In genomic region chr4:126261675-126262074, GRCm38 (mm10) we compare ENCODE assay signal across 10 mouse cellular contexts. TPM values are rescaled to one million over a fixed set of nuclear protein-coding genes. Genes with fewer than 3 reads are reported as not detected.
DNase-seq lines count a peak whose midpoint lies in the region; ATAC-seq and TF ChIP-seq lines count a peak whose summit lies in the region.
"Had no signal": no experiment of that assay in that cellular context is flagged by ENCODE, and none has a peak within 500 bp of the region (broad histone marks: within the 10 kb centered on the region; RNA-seq: fewer than 3 reads in every experiment).

No protein-coding gene starts in this region.

- no peaks in the 10 kb centered on the region for H3K27me3 ChIP-seq in kidney, postnatal 0 days (ENCODE audit: insufficient read depth, low read length)
- H3K27me3 ChIP-seq in embryonic facial prominence, embryonic 14.5 days (replicated peaks; ENCODE audit: control insufficient read depth, insufficient read depth, low read length), result no peaks in the 10 kb centered on the region
- H3K27me3 ChIP-seq in liver, embryonic 14.5 days (ENCODE audit: control insufficient read depth, insufficient read depth, low read length), result peaks cover 26% of the 10 kb centered on the region
- H3K27me3 ChIP-seq: neural tube, embryonic 12.5 days had no signal

- no peaks in the 10 kb centered on the region for H3K36me3 ChIP-seq in kidney, postnatal 0 days (ENCODE audit: insufficient read depth, low read length)
- no peaks in the 10 kb centered on the region; the same call in 1 of the 2 replicates for H3K36me3 ChIP-seq in embryonic facial prominence, embryonic 14.5 days (ENCODE audit: control insufficient read depth, insufficient read depth, low read length)
- no peaks in the 10 kb centered on the region for H3K36me3 ChIP-seq in liver, embryonic 14.5 days (replicated peaks; ENCODE audit: control insufficient read depth, insufficient read depth, low read depth)
- H3K36me3 ChIP-seq: neural tube, embryonic 12.5 days had no signal

- H3K4me2 ChIP-seq in kidney, postnatal 0 days (ENCODE audit: low read length), result no peak overlapping the region
- H3K4me2 ChIP-seq in embryonic facial prominence, embryonic 14.5 days (ENCODE audit: low read depth, low read length), result peak overlapping the region; percentile 32
- peak overlapping the region; percentile 88 for H3K4me2 ChIP-seq in liver, embryonic 14.5 days (ENCODE audit: low read depth)

- TF ChIP-seq CTCF in kidney, postnatal 0 days (IDR thresholded peaks at IDR 0.05; ENCODE audit: low read depth), result no peak
- TF ChIP-seq CTCF in liver, embryonic 14.5 days (IDR thresholded peaks at IDR 0.05; ENCODE audit: low read depth), result no peak

- WGBS in kidney, postnatal 0 days, result 42% methylated on average over 7 of the region's 7 CpGs
- 46% methylated on average over 7 of the region's 7 CpGs for WGBS in embryonic facial prominence, embryonic 14.5 days
- WGBS in liver, embryonic 14.5 days (ENCODE audit: insufficient replicate concordance), result 42% methylated on average over 7 of the region's 7 CpGs

- peak; percentile 56 for DNase-seq in cerebellum, adult 11-12 months
- no peak for DNase-seq in cerebellum, adult 8-10 months
- DNase-seq in kidney, postnatal 0 days (ENCODE audit: low spot score), result no peak
- no peak for DNase-seq in kidney, postnatal 4 days
- no peak for DNase-seq in embryonic facial prominence, embryonic 14.5 days (ENCODE audit: low spot score)
- DNase-seq in liver, embryonic 14.5 days (ENCODE audit: low read depth in 3 of 3, low spot score in 3 of 3), result no peak
- no peak for DNase-seq in left cerebral cortex, postnatal 25 days (ENCODE audit: low spot score in 2 of 2)
- no peak for DNase-seq in yolk sac, embryonic 10.5 days (ENCODE audit: low spot score)

- intact Hi-C loops in left cerebral cortex, postnatal 25 days (cut with DNase I), result loop anchor here (1.0 to 2.0 kb wide), 2 partner anchors 34 to 81 kb away; no protein-coding TSS in a partner anchor

- H3K4me3 ChIP-seq in kidney, postnatal 0 days (replicated peaks; ENCODE audit: low read depth, low read length), result no peak overlapping the region
- H3K4me3 ChIP-seq in embryonic facial prominence, embryonic 14.5 days (ENCODE audit: low read depth, low read length), result no peak overlapping the region
- H3K4me3 ChIP-seq in liver, embryonic 14.5 days (ENCODE audit: insufficient read depth in 1 of 2, low read depth in 2 of 2, low read length in 2 of 2), result peak overlapping the region; percentile 81 to 85

- no peak for ATAC-seq in kidney, postnatal 0 days (replicated peaks; ENCODE audit: low FRiP score, low read depth)
- ATAC-seq in embryonic facial prominence, embryonic 14.5 days (ENCODE audit: low read depth), result no peak
- no peak for ATAC-seq in liver, embryonic 14.5 days (ENCODE audit: insufficient read depth)

- peaks cover 36% of the 10 kb centered on the region for H3K4me1 ChIP-seq in kidney, postnatal 0 days (replicated peaks; ENCODE audit: insufficient read depth, low read length)
- peaks cover 39% of the 10 kb centered on the region for H3K4me1 ChIP-seq in embryonic facial prominence, embryonic 14.5 days (ENCODE audit: control insufficient read depth, insufficient read depth, low read length)
- H3K4me1 ChIP-seq in liver, embryonic 14.5 days (replicated peaks; ENCODE audit: control insufficient read depth in 2 of 2, insufficient read depth in 2 of 2, low read length in 1 of 2), result peaks cover 28 to 41% of the 10 kb centered on the region in 2 experiments

- TF ChIP-seq EP300 in liver, embryonic 14.5 days (IDR thresholded peaks at IDR 0.05; ENCODE audit: low read depth), result 0 out of 2 replicates have a peak, but pooled peaks have one; percentile 11

- H3K9me3 ChIP-seq in kidney, postnatal 0 days (replicated peaks; ENCODE audit: low read length), result no peaks in the 10 kb centered on the region
- H3K9me3 ChIP-seq in embryonic facial prominence, embryonic 14.5 days (ENCODE audit: control insufficient read depth, low read length), result no peaks in the 10 kb centered on the region
- no peaks in the 10 kb centered on the region for H3K9me3 ChIP-seq in liver, embryonic 14.5 days (ENCODE audit: control insufficient read depth, low read length)
- H3K9me3 ChIP-seq: neural tube, embryonic 12.5 days had no signal

- no peak overlapping the region for H3K9ac ChIP-seq in kidney, postnatal 0 days (ENCODE audit: low read depth, low read length)
- H3K9ac ChIP-seq in embryonic facial prominence, embryonic 14.5 days (ENCODE audit: low read depth, low read length), result peak overlapping the region; percentile 28; the same call in 1 of the 2 replicates
- H3K9ac ChIP-seq in liver, embryonic 14.5 days (replicated peaks), result no peak overlapping the region; the same call in 1 of the 2 replicates

- peak overlapping the region; percentile 95; the same call in 1 of the 2 replicates for H3K27ac ChIP-seq in kidney, postnatal 0 days
- H3K27ac ChIP-seq in embryonic facial prominence, embryonic 14.5 days (replicated peaks; ENCODE audit: low read depth, low read length), result peak overlapping the region; percentile 93
- peak overlapping the region; percentile 41; the same call in 1 of the 2 replicates for H3K27ac ChIP-seq in liver, embryonic 14.5 days

RNA-seq across cellular contexts. Expression of gene Trappc3, which starts 0.5 kb away (rescaled TPM):
- polyA plus RNA-seq in kidney, postnatal 0 days (2015; fragmentation: Nextera tagmentation; extraction: Ambion mirVana), result 115 and 121 TPM in 2 replicates
- 32.9 and 33.0 TPM in 2 replicates for polyA plus RNA-seq in embryonic facial prominence, embryonic 14.5 days (2014; fragmentation: Nextera tagmentation; extraction: Ambion mirVana)
- 16.3 and 23.4 TPM in 2 replicates for polyA plus RNA-seq in liver, embryonic 14.5 days (2012; rRNA removed)
- polyA plus RNA-seq in liver, embryonic 14.5 days (2014; fragmentation: Nextera tagmentation; extraction: Ambion mirVana), result 8.8 and 9.2 TPM in 2 replicates
- total RNA-seq in left cerebral cortex, postnatal 25 days (2021), result 10 to 100 TPM; 77.4 to 79.4 TPM

RNA-seq across cellular contexts. Expression of gene Map7d1, which starts 5.5 kb away (rescaled TPM):
- 22.4 and 27.3 TPM in 2 replicates for polyA plus RNA-seq in kidney, postnatal 0 days (2015; fragmentation: Nextera tagmentation; extraction: Ambion mirVana)
- 62.4 and 64.2 TPM in 2 replicates for polyA plus RNA-seq in embryonic facial prominence, embryonic 14.5 days (2014; fragmentation: Nextera tagmentation; extraction: Ambion mirVana)
- 8.6 and 9.4 TPM in 2 replicates for polyA plus RNA-seq in liver, embryonic 14.5 days (2012; rRNA removed)
- polyA plus RNA-seq in liver, embryonic 14.5 days (2014; fragmentation: Nextera tagmentation; extraction: Ambion mirVana), result 4.9 and 6.1 TPM in 2 replicates
- 100 to 1,000 TPM; 253 to 255 TPM for total RNA-seq in left cerebral cortex, postnatal 25 days (2021)

RNA-seq across cellular contexts. Expression of gene Col8a2, which starts 24.9 kb away (rescaled TPM):
- 7.9 and 8.1 TPM in 2 replicates for polyA plus RNA-seq in kidney, postnatal 0 days (2015; fragmentation: Nextera tagmentation; extraction: Ambion mirVana)
- 78.9 and 83.0 TPM in 2 replicates for polyA plus RNA-seq in embryonic facial prominence, embryonic 14.5 days (2014; fragmentation: Nextera tagmentation; extraction: Ambion mirVana)
- 0.15 and 0.28 TPM in 2 replicates for polyA plus RNA-seq in liver, embryonic 14.5 days (2012; rRNA removed)
- polyA plus RNA-seq in liver, embryonic 14.5 days (2014; fragmentation: Nextera tagmentation; extraction: Ambion mirVana), result 0.25 and 0.52 TPM in 2 replicates
- 1 to 10 TPM; 1.1 to 1.7 TPM for total RNA-seq in left cerebral cortex, postnatal 25 days (2021)
- polyA plus RNA-seq: activated CD4-positive, CD25-positive, alpha-beta regulatory T cell, adult 4 months had no signal

RNA-seq across cellular contexts. Expression of gene Thrap3, which starts 59.1 kb away (rescaled TPM):
- 136 and 156 TPM in 2 replicates for polyA plus RNA-seq in kidney, postnatal 0 days (2015; fragmentation: Nextera tagmentation; extraction: Ambion mirVana)
- polyA plus RNA-seq in embryonic facial prominence, embryonic 14.5 days (2014; fragmentation: Nextera tagmentation; extraction: Ambion mirVana), result 185 and 198 TPM in 2 replicates
- polyA plus RNA-seq in liver, embryonic 14.5 days (2012; rRNA removed), result 39.2 and 62.6 TPM in 2 replicates
- 77.9 and 84.2 TPM in 2 replicates for polyA plus RNA-seq in liver, embryonic 14.5 days (2014; fragmentation: Nextera tagmentation; extraction: Ambion mirVana)
- total RNA-seq in left cerebral cortex, postnatal 25 days (2021), result 100 to 1,000 TPM; 133 to 147 TPM

RNA-seq across cellular contexts. Expression of gene Adprhl2, which starts 59.8 kb away (rescaled TPM):
- polyA plus RNA-seq in kidney, postnatal 0 days (2015; fragmentation: Nextera tagmentation; extraction: Ambion mirVana), result 64.5 and 65.2 TPM in 2 replicates
- polyA plus RNA-seq in embryonic facial prominence, embryonic 14.5 days (2014; fragmentation: Nextera tagmentation; extraction: Ambion mirVana), result 49.7 and 60.1 TPM in 2 replicates
- polyA plus RNA-seq in liver, embryonic 14.5 days (2012; rRNA removed), result 15.4 TPM in 2 replicates
- 15.4 and 18.4 TPM in 2 replicates for polyA plus RNA-seq in liver, embryonic 14.5 days (2014; fragmentation: Nextera tagmentation; extraction: Ambion mirVana)
- 10 to 100 TPM; 23.9 to 27.0 TPM for total RNA-seq in left cerebral cortex, postnatal 25 days (2021)

Comparison
In these comparisons a context has a peak if more than half of its experiments do, and no peak if none do; other contexts are left out.
1. H3K27ac ChIP-seq: peak in every context shown above with its lines; median percentile 95 in kidney, postnatal 0 days; 93 in embryonic facial prominence, embryonic 14.5 days; 41 in liver, embryonic 14.5 days.
2. H3K4me3 ChIP-seq: peak in liver, embryonic 14.5 days (2 of 2); none in kidney, postnatal 0 days (single experiment) and embryonic facial prominence, embryonic 14.5 days (single experiment).